Mouse (Mus musculus) C2C12 (cell line): ENCODE data around the gene Myh11.

Experiments
- CTCF ChIP-seq: IDR thresholded peaks from one replicate; pipeline ENCODE4 v1.5.1; 2011; ENCODE audit not compliant: control insufficient read depth, insufficient read depth, insufficient read length
- USF1 ChIP-seq: IDR thresholded peaks from one replicate; pipeline ENCODE4 v1.6.1; 2011; ENCODE audit warnings: low read depth, mild to moderate bottlenecking, control low read depth, moderate library complexity

DNA sequence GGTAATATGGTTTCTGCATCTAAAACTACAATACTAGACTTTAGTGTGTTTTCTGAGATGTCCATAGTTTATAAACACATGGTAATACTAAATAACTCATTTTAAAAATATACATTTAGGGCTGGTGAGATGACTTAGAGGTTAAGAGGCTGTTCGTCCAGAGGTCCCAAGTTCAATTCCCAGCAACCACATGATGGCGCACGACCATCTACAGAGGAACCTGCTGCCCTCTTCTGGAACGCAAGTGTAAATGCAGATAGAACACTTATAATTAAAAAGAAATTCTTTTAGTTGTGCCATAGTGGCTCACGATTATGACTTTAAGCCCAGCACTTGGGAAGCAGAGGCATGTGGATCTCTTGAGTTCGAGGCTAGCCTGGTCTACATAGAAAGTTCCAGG is 20.2 kb upstream of the Myh11 start:
- no peak for TF ChIP-seq USF1
- peak; percentile 74 for TF ChIP-seq CTCF
